Mouse (Mus musculus) left cerebral cortex, postnatal 4 days (tissue): ENCODE results near the gene Gm28490. TPM values are rescaled to one million over a fixed set of nuclear protein-coding genes. Genes with fewer than 3 reads are reported as not detected.
"Not testable (repeated sequence)": the region's sequence is repeated elsewhere in the genome, so short reads cannot be mapped to it uniquely, and the experiment has no call there.

Source experiments
- DNase-seq: peaks from one replicate; pipeline ENCODE4 v3.0.0-alpha.2; 2022
- intact Hi-C: fragments of 180-260 bp; cut with DNase I; formaldehyde crosslinking; loops from one replicate; pipeline ENCODE4 v1.15.1; 2025
- total RNA-seq, 2 experiments: library from RNA; stranded (reverse); gene quantifications; 2 replicates each; pipeline ENCODE4 v1.2.3; 2021

Gene Gm28490
- total RNA-seq: not detected

GRCm38 (mm10) chrY:31634656-31635055, at the start of gene Gm28490:
TSS of gene Gm28490 (minus strand) at chrY:31634756.
- intact Hi-C loops, DNase-seq: not testable (repeated sequence)
